Mouse (Mus musculus) MEL (cell line): ENCODE results near the gene Gipc2. TPM values are rescaled to one million over a fixed set of nuclear protein-coding genes. Genes with fewer than 3 reads are reported as not detected.

Experiments used
- DNase-seq: peaks from one replicate; pipeline ENCODE4 v3.0.0; 2011; ENCODE audit warnings: low read depth, low spot score
- H3K27ac ChIP-seq: 2 replicates; pipeline ENCODE4 v1.5.1; 2012; ENCODE audit warnings: low read depth, mild to moderate bottlenecking, control low read depth, low read length, moderate library complexity; ENCODE audit not compliant: control insufficient read depth
- H3K27me3 ChIP-seq, 2 experiments: fragments of 150-350 bp in 1 of 2; sonication (generic) in 1 of 2; 2 replicates each; pipeline ENCODE4 v1.6.1; 2012; ENCODE audit warnings: low read length in 2 of 2, mild to moderate bottlenecking in 2 of 2, improper control_type of control experiment in 1 of 2, moderate library complexity in 1 of 2; ENCODE audit not compliant: insufficient read depth in 2 of 2, control insufficient read depth in 1 of 2
- H3K36me3 ChIP-seq, 2 experiments: 2 replicates each; pipeline ENCODE4 v1.6.1; 2012 to 2014; ENCODE audit warnings: low read length in 2 of 2, improper control_type of control experiment in 1 of 2, inconsistent platforms in 1 of 2, mild to moderate bottlenecking in 1 of 2; ENCODE audit not compliant: insufficient read depth in 2 of 2, control insufficient read depth in 1 of 2
- H3K4me1 ChIP-seq, 2 experiments: fragments of 150-350 bp in 1 of 2; sonication (generic) in 1 of 2; 2 replicates each; pipeline ENCODE4 v1.6.1; 2012; ENCODE audit warnings: low read length in 2 of 2, improper control_type of control experiment in 1 of 2, mild to moderate bottlenecking in 1 of 2; ENCODE audit not compliant: insufficient read depth in 2 of 2, control insufficient read depth in 1 of 2
- H3K4me3 ChIP-seq, 2 experiments: fragments of 150-350 bp in 1 of 2; sonication (generic) in 1 of 2; 2 replicates each; pipeline ENCODE4 v1.5.1; 2012; ENCODE audit warnings: low read depth in 2 of 2, low read length in 2 of 2, mild to moderate bottlenecking in 2 of 2, moderate library complexity in 2 of 2, control low read depth in 1 of 2, improper control_type of control experiment in 1 of 2; ENCODE audit not compliant: control insufficient read depth in 1 of 2, insufficient read depth in 1 of 2
- H3K79me2 ChIP-seq: 2 replicates; pipeline ENCODE4 v1.6.1; 2012; ENCODE audit warnings: mild to moderate bottlenecking, low read length, moderate library complexity; ENCODE audit not compliant: control insufficient read depth, poor library complexity, insufficient read depth
- H3K9ac ChIP-seq: 2 replicates; pipeline ENCODE4 v1.6.1; 2012; ENCODE audit warnings: low read depth, mild to moderate bottlenecking, control low read depth, low read length, moderate library complexity; ENCODE audit not compliant: control insufficient read depth, poor library complexity, severe bottlenecking
- H3K9me3 ChIP-seq: fragments of 150-350 bp; sonication (generic); replicated peaks from 2 replicates; pipeline ENCODE4 v1.6.1; 2012; ENCODE audit warnings: mild to moderate bottlenecking, low read length, improper control_type of control experiment, moderate library complexity; ENCODE audit not compliant: insufficient read depth
- BHLHE40 ChIP-seq: IDR thresholded peaks from 2 replicates; pipeline ENCODE4 v1.6.1; 2012; ENCODE audit warnings: low read depth, mild to moderate bottlenecking, inconsistent platforms, low read length, improper control_type of control experiment, borderline replicate concordance
- CHD1 ChIP-seq: IDR thresholded peaks from 2 replicates; pipeline ENCODE4 v1.6.1; 2012; ENCODE audit warnings: low read depth, mild to moderate bottlenecking, inconsistent platforms, low read length, improper control_type of control experiment
- CHD2 ChIP-seq: IDR thresholded peaks from 2 replicates; pipeline ENCODE4 v1.6.1; 2011; ENCODE audit warnings: low read length, improper control_type of control experiment
- CTCF ChIP-seq, 3 experiments: IDR thresholded peaks in 2 of 3; conservative IDR thresholded peaks in 1 of 3; 2 replicates each; pipeline ENCODE4 v1.5.1; 2011 to 2012; ENCODE audit warnings: low read length in 3 of 3, low read depth in 2 of 3, mild to moderate bottlenecking in 2 of 3, improper control_type of control experiment in 1 of 3, inconsistent platforms in 1 of 3, mixed read lengths in 1 of 3, moderate library complexity in 1 of 3; ENCODE audit not compliant: control insufficient read depth in 1 of 3, insufficient read depth in 1 of 3, poor library complexity in 1 of 3, severe bottlenecking in 1 of 3
- E2F4 ChIP-seq: IDR thresholded peaks from 2 replicates; pipeline ENCODE4 v1.6.1; 2011; ENCODE audit warnings: low read depth, low read length, improper control_type of control experiment, borderline replicate concordance
- ELF1 ChIP-seq: IDR thresholded peaks from 2 replicates; pipeline ENCODE4 v1.6.1; 2014; ENCODE audit warnings: low read depth, mild to moderate bottlenecking, inconsistent platforms, low read length, improper control_type of control experiment, moderate library complexity
- ETS1 ChIP-seq: IDR thresholded peaks from 2 replicates; pipeline ENCODE4 v1.6.1; 2012; ENCODE audit warnings: low read depth, mild to moderate bottlenecking, inconsistent platforms, low read length, improper control_type of control experiment, moderate library complexity
- GABPA ChIP-seq: IDR thresholded peaks from 2 replicates; pipeline ENCODE4 v1.6.1; 2012; ENCODE audit warnings: low read depth, mild to moderate bottlenecking, inconsistent platforms, low read length, improper control_type of control experiment, moderate library complexity
- GATA1 ChIP-seq: IDR thresholded peaks from 2 replicates; pipeline ENCODE4 v1.6.1; 2011; ENCODE audit warnings: low read depth, low read length, improper control_type of control experiment
- HCFC1 ChIP-seq: IDR thresholded peaks from 2 replicates; pipeline ENCODE4 v1.6.1; 2012; ENCODE audit warnings: low read depth, mild to moderate bottlenecking, inconsistent platforms, low read length, improper control_type of control experiment, moderate library complexity
- JUND ChIP-seq: IDR thresholded peaks from 2 replicates; pipeline ENCODE4 v1.6.1; 2011; ENCODE audit warnings: low read depth, mild to moderate bottlenecking, improper control_type of control experiment, low read length
- KAT2A ChIP-seq: conservative IDR thresholded peaks from 2 replicates; pipeline ENCODE4 v1.6.1; 2012; ENCODE audit warnings: low read depth, low read length, improper control_type of control experiment, inconsistent platforms
- MAFK ChIP-seq: IDR thresholded peaks from 2 replicates; pipeline ENCODE4 v1.6.1; 2011; ENCODE audit warnings: low read depth, mild to moderate bottlenecking, low read length, improper control_type of control experiment, borderline replicate concordance
- MAX ChIP-seq: IDR thresholded peaks from 2 replicates; pipeline ENCODE4 v1.6.1; 2011; ENCODE audit warnings: low read length, improper control_type of control experiment
- MAZ ChIP-seq: IDR thresholded peaks from 2 replicates; pipeline ENCODE4 v1.6.1; 2012; ENCODE audit warnings: low read depth, mild to moderate bottlenecking, inconsistent platforms, low read length, improper control_type of control experiment
- MEF2A ChIP-seq: IDR thresholded peaks from 2 replicates; pipeline ENCODE4 v1.6.1; 2014; ENCODE audit warnings: low read depth, mild to moderate bottlenecking, inconsistent platforms, low read length, improper control_type of control experiment; ENCODE audit not compliant: poor library complexity, insufficient replicate concordance, severe bottlenecking; ENCODE audit errors: extremely low read depth
- MXI1 ChIP-seq: IDR thresholded peaks from 2 replicates; pipeline ENCODE4 v1.6.1; 2011; ENCODE audit warnings: mild to moderate bottlenecking, low read depth, low read length, improper control_type of control experiment
- MYB ChIP-seq: IDR thresholded peaks from 2 replicates; pipeline ENCODE4 v1.6.1; 2011; ENCODE audit warnings: mild to moderate bottlenecking, low read depth, low read length, improper control_type of control experiment
- MYC ChIP-seq: IDR thresholded peaks from 2 replicates; pipeline ENCODE4 v1.6.1; 2011; ENCODE audit warnings: low read depth, mild to moderate bottlenecking, low read length, improper control_type of control experiment, moderate library complexity
- NELFE ChIP-seq: IDR thresholded peaks from 2 replicates; pipeline ENCODE4 v1.6.1; 2011; ENCODE audit warnings: low read depth, low read length, improper control_type of control experiment
- NRF1 ChIP-seq: IDR thresholded peaks from 2 replicates; pipeline ENCODE4 v1.6.1; 2014; ENCODE audit warnings: low read depth, mild to moderate bottlenecking, inconsistent platforms, low read length, improper control_type of control experiment, moderate library complexity; ENCODE audit not compliant: poor library complexity, insufficient read depth, severe bottlenecking
- POLR2A ChIP-seq, 2 experiments: IDR thresholded peaks; 2 replicates each; pipeline ENCODE4 v1.6.1; 2011 to 2012; ENCODE audit warnings: low read length in 2 of 2, mild to moderate bottlenecking in 2 of 2, control low read depth in 1 of 2, improper control_type of control experiment in 1 of 2, low read depth in 1 of 2, moderate library complexity in 1 of 2; ENCODE audit not compliant: control insufficient read depth in 1 of 2, insufficient read depth in 1 of 2, poor library complexity in 1 of 2
- POLR2AphosphoS2 ChIP-seq: IDR thresholded peaks from 2 replicates; pipeline ENCODE4 v1.6.1; 2011; ENCODE audit warnings: low read length, improper control_type of control experiment
- POLR2AphosphoS5 ChIP-seq: IDR thresholded peaks from 2 replicates; pipeline ENCODE4 v1.6.1; 2012; ENCODE audit warnings: low read depth, borderline replicate concordance, mild to moderate bottlenecking, inconsistent platforms, low read length, moderate library complexity, mixed read lengths
- RAD21 ChIP-seq: IDR thresholded peaks from 2 replicates; pipeline ENCODE4 v1.6.1; 2011; ENCODE audit warnings: mild to moderate bottlenecking, low read depth, low read length, improper control_type of control experiment
- RCOR1 ChIP-seq: IDR thresholded peaks from 2 replicates; pipeline ENCODE4 v1.6.1; 2012; ENCODE audit warnings: low read depth, mild to moderate bottlenecking, inconsistent platforms, low read length, improper control_type of control experiment
- SIN3A ChIP-seq: IDR thresholded peaks from 2 replicates; pipeline ENCODE4 v1.6.1; 2012; ENCODE audit warnings: low read length, improper control_type of control experiment, inconsistent platforms
- SMC3 ChIP-seq: IDR thresholded peaks from 2 replicates; pipeline ENCODE4 v1.6.1; 2011; ENCODE audit warnings: low read depth, low read length, improper control_type of control experiment
- TAL1 ChIP-seq: IDR thresholded peaks from 2 replicates; pipeline ENCODE4 v1.6.1; 2012; ENCODE audit warnings: mild to moderate bottlenecking, inconsistent platforms, low read length, moderate library complexity, mixed read lengths
- TBP ChIP-seq: IDR thresholded peaks from 2 replicates; pipeline ENCODE4 v1.8.0; 2011; ENCODE audit warnings: low read depth, low read length, improper control_type of control experiment
- TCF12 ChIP-seq: IDR thresholded peaks from 2 replicates; pipeline ENCODE4 v1.6.1; 2014; ENCODE audit warnings: low read depth, mild to moderate bottlenecking, inconsistent platforms, low read length, improper control_type of control experiment, moderate library complexity
- UBTF ChIP-seq: IDR thresholded peaks from 2 replicates; pipeline ENCODE4 v1.6.1; 2012; ENCODE audit warnings: low read depth, mild to moderate bottlenecking, inconsistent platforms, low read length, improper control_type of control experiment, moderate library complexity, borderline replicate concordance; ENCODE audit not compliant: insufficient read depth
- USF1 ChIP-seq: IDR thresholded peaks from 2 replicates; pipeline ENCODE4 v1.6.1; 2014; ENCODE audit warnings: low read depth, mild to moderate bottlenecking, inconsistent platforms, low read length, improper control_type of control experiment, moderate library complexity
- USF2 ChIP-seq, 2 experiments: IDR thresholded peaks; 2 replicates each; pipeline ENCODE4 v1.6.1; 2011 to 2012; ENCODE audit warnings: improper control_type of control experiment in 2 of 2, low read length in 2 of 2, borderline replicate concordance in 1 of 2, inconsistent platforms in 1 of 2, low read depth in 1 of 2, mild to moderate bottlenecking in 1 of 2; ENCODE audit not compliant: insufficient read depth in 1 of 2
- ZC3H11A ChIP-seq: IDR thresholded peaks from 2 replicates; pipeline ENCODE4 v1.6.1; 2012; ENCODE audit warnings: low read depth, mild to moderate bottlenecking, inconsistent platforms, low read length, improper control_type of control experiment
- ZKSCAN1 ChIP-seq: IDR thresholded peaks from 2 replicates; pipeline ENCODE4 v1.6.1; 2012; ENCODE audit warnings: low read depth, mild to moderate bottlenecking, inconsistent platforms, low read length, improper control_type of control experiment, moderate library complexity
- ZNF384 ChIP-seq: IDR thresholded peaks from 2 replicates; pipeline ENCODE4 v1.6.1; 2012; ENCODE audit warnings: low read depth, mild to moderate bottlenecking, inconsistent platforms, low read length, improper control_type of control experiment
- polyA plus RNA-seq, 2 experiments: library from polyadenylated mRNA; stranded (reverse) in 1 of 2; unstranded in 1 of 2; fragments of >175 nt in 1 of 2; fragments of >200 nt in 1 of 2; gene quantifications; 2 replicates each; pipeline versions ENCODE4 v1.2.1 to v1.2.4; 2012; ENCODE audit warnings: low replicate concordance in 2 of 2, low read depth in 1 of 2; ENCODE audit not compliant: insufficient read length in 2 of 2, insufficient read depth in 1 of 2, missing spikeins in 1 of 2
- total RNA-seq: library from RNA; depleted of rRNA; stranded (reverse); fragments of 300-350 nt; gene quantifications from 2 replicates; pipeline ENCODE4 v1.2.3, GENCODE M21; 2012

Gene Gipc2
- total and polyA plus RNA-seq, 3 experiments = 0.27 to 0.78 TPM; not detected in 1

DNA sequence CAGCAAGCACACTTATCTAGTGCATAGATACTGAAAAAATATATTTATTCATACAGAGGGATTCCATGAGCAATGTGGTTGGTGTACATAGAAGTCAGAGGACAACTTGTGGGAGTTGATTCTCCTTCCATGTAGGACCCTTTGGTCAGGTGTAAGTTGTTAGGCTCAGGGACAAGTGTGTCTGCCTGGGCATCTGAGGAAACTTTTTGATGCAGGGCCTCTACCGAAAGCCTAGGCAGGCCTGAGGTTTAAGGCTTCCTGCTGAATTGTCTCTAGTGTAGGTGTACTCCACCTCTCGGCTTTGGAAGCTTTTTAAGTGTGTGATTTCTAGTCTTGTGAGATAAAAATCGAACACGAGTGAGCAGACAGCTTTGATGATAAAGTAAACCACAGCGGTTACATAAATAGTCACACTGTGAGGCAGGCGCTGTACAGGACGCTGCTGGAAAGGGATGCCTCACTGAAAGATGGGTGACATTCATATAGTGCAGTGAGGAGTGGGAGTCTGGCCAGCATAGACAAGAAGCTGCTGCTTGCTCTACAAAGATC lies 45.8 kb upstream of the Gipc2 start:
- Histone ChIP-seq H3K9me3 (no peaks in the 10 kb centered on the region), H3K27me3 (no peaks in the 10 kb centered on the region), H3K9ac (peak overlapping the region; percentile 94), H3K4me1 (peaks cover 7 to 16% of the 10 kb centered on the region in 2 experiments), H3K36me3 (peaks cover 36 to 44% of the 10 kb centered on the region in 2 experiments), H3K79me2 (peaks cover 64% of the 10 kb centered on the region), H3K27ac (no peak overlapping the region), H3K4me3 (peak overlapping the region; percentile 84 to 96)
- DNase-seq = peak; percentile 59
- TF ChIP-seq SIN3A (peak; percentile 66), UBTF (no peak), CHD2 (no peak), GABPA (no peak), NELFE (0 out of 2 replicates have a peak, but pooled peaks have one; percentile 24), ZNF384 (no peak), SMC3 (no peak), POLR2AphosphoS5 (no peak), MEF2A (peak; percentile 29; the same call in 1 of the 2 replicates), RCOR1 (peak; percentile 65), MAZ (no peak), NRF1 (no peak), ELF1 (no peak), ZKSCAN1 (peak; percentile 18; the same call in 1 of the 2 replicates), USF1 (no peak), MAX (no peak), KAT2A (no peak), USF2 (IDR thresholded peaks at IDR 0.05; ENCODE audit: borderline replicate concordance in 1 of 2, insufficient read depth in 1 of 2, low read depth in 1 of 2, low read length in 2 of 2) (no peak), ETS1 (peak; percentile 32; the same call in 1 of the 2 replicates), ZC3H11A (no peak), MYC (0 out of 2 replicates have a peak, but pooled peaks have one; percentile 46), MAFK (no peak), GATA1 (no peak; the same call in 1 of the 2 replicates), HCFC1 (no peak), RAD21 (no peak), CHD1 (0 out of 2 replicates have a peak, but pooled peaks have one; percentile 20), POLR2A (IDR thresholded peaks at IDR 0.05; ENCODE audit: control insufficient read depth in 1 of 2, insufficient read depth in 1 of 2, low read depth in 1 of 2, low read length in 2 of 2, poor library complexity in 1 of 2) (peak in 1 of 2 experiments; percentile 40; a peak in 2 of 4 replicates), POLR2AphosphoS2 (no peak), JUND (no peak), TCF12 (no peak), TAL1 (no peak), BHLHE40 (peak; percentile 89), MXI1 (peak; percentile 66), TBP (no peak), MYB (no peak), CTCF (IDR thresholded peaks at IDR 0.05 in 2 of 3, conservative IDR thresholded peaks at IDR 0.05 in 1 of 3; ENCODE audit: control insufficient read depth in 1 of 3, insufficient read depth in 1 of 3, low read depth in 2 of 3, low read length in 3 of 3, poor library complexity in 1 of 3, severe bottlenecking in 1 of 3) (no peak), E2F4 (no peak)
